Mouse (Mus musculus) large intestine, adult 2 months (tissue): ENCODE results near the gene Mas1. TPM values are rescaled to one million over a fixed set of nuclear protein-coding genes. Genes with fewer than 3 reads are reported as not detected.

Source experiments
- DNase-seq: peaks from one replicate; pipeline ENCODE4 v3.0.0-alpha.2; 2012; ENCODE audit warnings: low read depth, low spot score
- WGBS: fragments of 180-500 bp; shearing (Covaris S2); methylation state at CpG from one replicate; pipeline ENCODE4 v1.1.7; 2018; 5-methylcytosine and 5-hydroxymethylcytosine counted together
- polyA plus RNA-seq: library from polyadenylated mRNA; depleted of rRNA; stranded (reverse); fragments of >200 nt; gene quantifications from 2 replicates; pipeline ENCODE4 v1.2.3, GENCODE M21; 2012

Gene Mas1
- polyA plus RNA-seq, 1 experiment = not detected

GRCm38 (mm10) chr17:12880178-12880577 lies 12.2 kb upstream of the Mas1 start:
- peak; percentile 59 for DNase-seq
- 1% methylated on average over 14 of the region's 14 CpGs for WGBS

GRCm38 (mm10) chr17:12875734-12876133 lies 7.8 kb upstream of the Mas1 start, which contains the start of gene Mrgprh:
Gene Mrgprh, plus strand, starts transcription at chr17:12876034.
- DNase-seq = no peak
- WGBS = 73% methylated on average over 5 of the region's 5 CpGs

- WGBS = 60% methylated on average over 16 of the region's 16 CpGs
- DNase-seq = no peak
These were observed 4.5 kb upstream of the Mas1 start for GRCm38 (mm10) chr17:12872275-12873028.

- DNase-seq = no peak
- WGBS = 27% methylated on average over 4 of the region's 4 CpGs
These were observed 697 bp upstream of the Mas1 start for GRCm38 (mm10) chr17:12868640-12869039.

GRCm38 (mm10) chr17:12866853-12867252 lies 1.1 kb downstream of the Mas1 start:
- DNase-seq = no peak
- 81% methylated on average over 10 of the region's 10 CpGs for WGBS

GRCm38 (mm10) chr17:12865407-12865806 lies 2.5 kb downstream of the Mas1 start:
- 71% methylated on average over 3 of the region's 3 CpGs for WGBS
- no peak for DNase-seq

- no peak for DNase-seq
These were observed 3.8 kb downstream of the Mas1 start for GRCm38 (mm10) chr17:12864111-12864510.

GRCm38 (mm10) chr17:12859006-12859520 lies 8.9 kb downstream of the Mas1 start:
- DNase-seq = no peak
- WGBS = 34% methylated on average over 8 of the region's 8 CpGs

- no peak for DNase-seq
- 51% methylated on average over 4 of the region's 4 CpGs for WGBS
These were observed 9.9 kb downstream of the Mas1 start for GRCm38 (mm10) chr17:12858072-12858471.

GRCm38 (mm10) chr17:12857395-12857794 lies 10.5 kb downstream of the Mas1 start:
- no peak for DNase-seq
- 43% methylated on average over 3 of the region's 3 CpGs for WGBS

- DNase-seq = no peak
- WGBS = 91% methylated on average over 11 of the region's 11 CpGs
These were observed 13.6 kb downstream of the Mas1 start for GRCm38 (mm10) chr17:12854386-12854785.

- WGBS = 86% methylated on average over 2 of the region's 2 CpGs
- DNase-seq = no peak
These were observed 14.1 kb downstream of the Mas1 start for GRCm38 (mm10) chr17:12853821-12854220.

GRCm38 (mm10) chr17:12851689-12852088 lies 16.3 kb downstream of the Mas1 start:
- no peak for DNase-seq
- 85% methylated on average over 11 of the region's 11 CpGs for WGBS

GRCm38 (mm10) chr17:12849778-12850382 lies 18.1 kb downstream of the Mas1 start:
- WGBS = 89% methylated on average over 8 of the region's 8 CpGs
- DNase-seq = no peak

- DNase-seq = no peak
- WGBS = 72% methylated on average over 4 of the region's 4 CpGs
These were observed 20.2 kb downstream of the Mas1 start for GRCm38 (mm10) chr17:12847736-12848135.

- WGBS = 65% methylated on average over 5 of the region's 5 CpGs
These were observed 21.5 kb downstream of the Mas1 start for GRCm38 (mm10) chr17:12846474-12846873.

GRCm38 (mm10) chr17:12845862-12846261 lies 22.1 kb downstream of the Mas1 start:
- no peak for DNase-seq
- 20% methylated on average over 5 of the region's 5 CpGs for WGBS

More at GRCm38 (mm10) chr17:12846474-12846873, 21.5 kb downstream of the Mas1 start:
- DNase-seq = no peak

- WGBS = 92% methylated on average over 4 of the region's 4 CpGs
- no peak for DNase-seq
These were observed 23.4 kb downstream of the Mas1 start for GRCm38 (mm10) chr17:12844540-12844939.

GRCm38 (mm10) chr17:12843826-12844225 lies 24.1 kb downstream of the Mas1 start:
- no peak for DNase-seq
- WGBS = 79% methylated on average over 6 of the region's 6 CpGs

GRCm38 (mm10) chr17:12839475-12840267 lies 28.3 kb downstream of the Mas1 start:
- DNase-seq = no peak
- 66% methylated on average over 10 of the region's 10 CpGs for WGBS
